Mouse (Mus musculus) retina, postnatal 7 days (tissue): ENCODE measurements around the gene Xrra1.
"Not testable (repeated sequence)": the region's sequence is repeated elsewhere in the genome, so short reads cannot be mapped to it uniquely, and the experiment has no call there.

ENCODE experiments used
- DNase-seq: peaks from one replicate; pipeline ENCODE4 v3.0.0-alpha.2; 2012; ENCODE audit warnings: low read depth, low spot score

Gene Xrra1

DNA sequence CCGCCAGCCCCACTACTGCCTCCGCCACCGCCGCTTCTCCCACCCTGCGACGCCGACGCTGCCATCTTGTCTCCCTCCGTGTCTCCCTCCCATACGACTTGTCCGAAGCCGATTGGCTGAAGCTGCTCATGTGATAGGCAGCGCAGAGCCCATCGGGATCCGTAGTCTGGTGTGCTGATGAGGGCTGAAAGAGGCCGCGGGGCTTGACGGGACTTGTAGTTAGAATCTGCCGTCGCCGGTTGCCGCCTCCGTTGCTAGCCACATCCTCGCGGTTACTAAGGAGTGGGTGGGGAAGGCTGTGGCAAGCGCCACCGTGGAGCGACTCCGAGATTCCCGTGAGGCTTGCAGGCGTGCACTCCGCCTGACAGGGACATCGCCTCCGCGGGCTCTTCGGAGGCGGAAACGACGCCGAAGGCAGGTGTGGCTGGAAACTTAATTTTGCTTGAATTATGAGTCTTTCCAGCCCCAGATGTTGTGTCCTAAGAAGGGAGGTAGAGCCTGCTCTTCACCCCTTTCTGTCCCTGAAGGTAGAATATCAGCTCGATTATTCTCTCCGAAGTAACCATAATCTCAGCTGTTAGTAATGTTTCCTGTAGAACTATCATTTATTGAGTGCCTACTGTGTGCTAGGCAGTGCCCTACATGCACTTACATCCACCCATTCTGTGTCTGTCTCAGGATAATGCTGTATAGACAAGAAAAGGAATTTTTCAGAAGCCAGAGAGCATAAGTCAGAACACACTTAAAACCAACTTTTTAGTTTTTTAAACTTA is at the start of gene Xrra1:
TSS of gene Xrra1 (plus strand) at position 304 of the 773 bp plus-strand sequence.
- DNase-seq: peak; percentile 97

DNA sequence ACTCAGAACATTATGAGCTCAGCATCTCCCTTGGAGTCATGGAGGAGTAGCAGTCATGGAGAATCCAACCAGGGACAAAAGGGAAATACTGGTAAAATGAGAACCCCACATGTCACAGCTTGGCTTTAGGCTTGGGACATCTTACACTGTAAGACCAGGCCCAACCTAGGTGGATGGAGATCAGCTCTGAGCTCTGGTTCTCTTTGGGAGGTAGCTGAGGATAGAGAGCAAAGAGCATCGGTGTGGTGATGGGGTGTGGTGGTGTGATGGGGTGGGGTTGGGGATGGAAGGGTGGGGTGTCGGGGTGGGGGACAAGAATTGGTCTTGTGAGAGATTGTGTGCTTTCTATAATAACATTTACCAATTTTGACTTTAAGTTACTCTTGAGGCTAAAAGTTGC is 48.1 kb upstream of the Xrra1 start:
- DNase-seq: no peak

DNA sequence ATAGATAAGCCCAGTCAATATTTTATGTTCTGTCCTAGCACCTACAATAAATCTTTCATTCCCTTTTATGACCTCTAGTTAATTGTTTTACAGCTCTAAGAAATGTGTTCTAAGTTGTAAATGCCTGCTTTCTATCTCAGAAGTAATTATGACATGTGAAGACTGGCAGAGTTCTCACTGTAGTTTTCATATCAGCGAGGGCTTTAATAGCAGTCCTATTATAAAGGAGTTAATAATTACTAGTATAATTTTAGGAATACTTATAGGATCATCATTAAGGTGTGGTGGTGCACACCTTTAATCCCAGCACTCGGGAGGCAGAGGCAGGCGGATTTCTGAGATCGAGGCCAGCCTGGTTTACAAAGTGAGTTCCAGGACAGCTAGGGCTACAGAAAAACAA is 47.3 kb upstream of the Xrra1 start:
- DNase-seq: no peak

DNA sequence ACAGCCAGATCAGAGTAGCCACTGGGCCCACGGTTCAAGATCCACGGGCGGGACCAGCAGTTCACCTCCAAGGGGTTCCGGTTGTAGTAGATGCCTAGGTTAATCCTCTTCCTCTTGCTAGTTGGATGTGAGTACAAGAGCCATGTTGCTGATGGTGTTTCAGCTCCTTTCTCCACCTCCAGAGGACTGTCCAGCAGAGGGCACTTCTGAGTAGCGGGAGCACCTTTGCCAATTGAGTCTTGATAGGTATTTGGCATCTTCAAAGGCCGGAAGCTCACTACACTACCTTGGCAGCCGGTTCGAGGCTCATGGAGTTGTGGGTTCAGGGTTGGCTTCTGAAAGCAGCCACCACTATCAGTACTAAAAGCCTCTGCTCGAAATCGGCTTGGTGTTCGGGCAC is 45.5 kb upstream of the Xrra1 start:
- no peak for DNase-seq

DNA sequence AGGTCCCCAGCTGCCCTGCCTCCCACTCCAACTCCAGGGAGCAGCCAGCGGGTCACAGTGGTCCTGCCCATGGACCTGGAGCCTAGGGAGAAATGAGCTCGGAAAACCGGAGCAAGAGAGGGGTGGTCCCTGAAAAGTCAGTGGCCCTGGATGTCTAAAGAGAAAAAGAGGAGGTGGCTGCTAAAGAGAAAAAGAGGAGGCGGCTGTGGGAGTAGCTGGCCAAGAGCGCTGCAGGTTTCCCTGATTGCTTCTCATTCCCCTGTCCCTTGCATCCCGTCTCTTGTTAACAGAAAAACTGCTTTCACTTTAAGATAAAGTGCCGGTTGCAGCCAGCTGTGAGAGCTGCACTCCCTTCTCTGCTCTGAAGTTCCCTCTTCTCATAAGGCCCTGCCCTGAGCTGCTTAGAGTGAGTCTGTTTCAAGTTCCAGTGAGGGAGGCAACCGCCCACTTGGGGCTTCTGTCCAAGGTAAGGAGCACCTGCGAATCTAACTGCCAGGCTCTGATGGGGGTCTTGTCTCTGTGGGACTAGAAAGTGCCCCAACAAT is 40.7 kb upstream of the Xrra1 start:
- not testable (repeated sequence) for DNase-seq

DNA sequence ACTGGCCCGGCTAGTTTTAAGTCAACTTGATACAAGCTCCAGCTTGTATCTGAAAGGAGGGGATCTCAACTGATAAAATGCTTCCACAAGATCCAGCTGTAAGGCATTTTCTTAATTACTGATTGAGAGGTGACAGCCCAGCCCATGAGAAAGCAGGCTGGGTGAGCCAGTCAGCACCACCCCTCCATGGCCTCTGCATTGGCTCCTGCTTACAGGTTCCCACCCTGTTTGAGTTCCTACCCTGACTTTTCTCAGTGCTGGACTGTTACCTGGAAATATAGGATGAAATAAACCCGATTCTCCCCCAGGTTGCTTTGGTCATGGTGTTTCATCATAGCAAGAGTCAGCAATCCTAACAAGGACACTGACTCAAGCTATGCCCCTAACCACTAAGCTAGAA is 37.0 kb upstream of the Xrra1 start:
- DNase-seq: no peak

DNA sequence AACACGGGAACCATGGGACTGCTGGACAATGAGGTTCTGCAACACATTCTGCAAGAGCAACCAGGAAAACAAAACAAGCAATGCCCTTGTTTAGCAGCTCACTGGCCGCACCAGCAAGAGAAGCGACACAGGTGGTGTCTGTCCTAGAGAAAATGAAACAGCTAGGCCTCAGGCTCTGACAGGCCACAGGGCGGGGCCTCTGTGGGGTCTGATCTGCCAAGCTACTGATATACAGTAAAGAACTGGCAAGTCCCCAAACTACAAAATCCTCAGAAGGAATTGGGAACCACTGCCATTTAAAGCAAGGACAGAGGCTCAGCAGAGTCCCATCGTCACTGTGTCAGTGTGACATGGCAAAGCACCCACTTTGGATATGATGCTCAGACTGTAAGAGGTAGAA is 36.5 kb upstream of the Xrra1 start:
- DNase-seq: no peak

DNA sequence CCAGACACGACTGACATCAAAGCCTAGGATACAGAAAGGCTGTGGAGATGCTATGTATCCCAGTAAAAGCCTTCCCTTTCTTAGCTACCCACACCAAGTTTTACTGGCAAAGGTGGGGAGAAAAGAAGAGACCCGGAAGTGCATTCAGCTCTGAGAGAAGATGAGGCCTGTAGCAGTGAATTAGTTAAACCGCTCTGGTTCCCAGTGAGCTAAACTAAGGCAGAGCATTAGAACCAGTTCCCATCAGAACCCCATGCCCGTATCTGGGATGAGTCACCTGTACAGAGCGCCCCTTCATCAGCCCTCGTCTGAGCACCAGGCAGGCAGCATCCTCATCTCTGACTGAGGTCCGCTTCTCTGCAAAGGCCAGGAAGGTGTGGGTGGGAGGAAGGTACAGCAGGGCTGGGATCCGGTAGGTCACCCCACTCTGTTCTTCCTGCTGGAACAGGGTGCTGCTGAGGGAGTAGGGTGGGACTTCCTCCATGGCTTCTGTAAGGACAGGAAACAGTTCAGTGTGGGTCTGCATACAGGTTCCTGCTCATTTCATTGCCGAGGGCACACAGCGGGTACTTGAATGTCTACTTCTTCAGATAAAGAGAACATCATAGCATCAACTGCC is 35.8 kb upstream of the Xrra1 start:
- DNase-seq: no peak

DNA sequence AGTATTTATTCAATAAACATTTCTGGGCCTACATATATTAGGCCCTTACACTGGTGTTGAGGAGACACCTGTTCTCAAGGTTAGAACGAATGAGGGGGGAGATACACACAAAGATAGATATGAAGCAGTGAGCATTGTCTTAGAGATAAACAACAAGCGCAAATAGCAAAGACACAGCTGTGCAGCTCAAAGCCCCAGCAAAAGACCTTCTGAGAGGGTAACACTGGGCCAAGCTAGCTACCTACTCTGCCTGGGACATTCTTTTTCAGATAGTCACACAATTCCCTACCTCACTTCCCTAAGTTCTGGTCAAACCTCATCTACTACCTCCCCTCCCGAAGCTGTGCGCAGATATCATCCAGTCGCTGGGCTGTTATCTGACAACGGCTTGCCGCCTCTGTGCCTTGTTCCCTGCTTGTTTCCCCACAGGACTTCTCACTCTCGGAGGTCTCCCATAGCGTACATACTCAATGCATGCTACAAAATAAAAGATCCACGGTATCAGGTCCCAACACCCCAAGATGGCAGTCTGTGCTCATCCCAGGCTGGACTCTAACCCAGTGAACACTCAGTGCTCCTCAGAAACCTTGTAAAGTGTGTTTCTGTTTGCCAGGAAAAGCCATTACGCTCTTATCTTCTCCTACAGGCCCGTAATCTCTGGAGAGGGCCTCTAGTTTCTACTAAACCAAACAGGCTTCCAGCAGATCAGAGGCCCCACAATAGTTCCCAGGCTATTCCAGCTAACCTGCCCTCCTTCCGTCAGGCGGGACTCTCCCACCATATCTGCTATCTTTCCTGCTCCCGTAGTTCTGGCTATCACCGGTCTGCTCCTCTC is 34.0 kb upstream of the Xrra1 start:
- no peak for DNase-seq

DNA sequence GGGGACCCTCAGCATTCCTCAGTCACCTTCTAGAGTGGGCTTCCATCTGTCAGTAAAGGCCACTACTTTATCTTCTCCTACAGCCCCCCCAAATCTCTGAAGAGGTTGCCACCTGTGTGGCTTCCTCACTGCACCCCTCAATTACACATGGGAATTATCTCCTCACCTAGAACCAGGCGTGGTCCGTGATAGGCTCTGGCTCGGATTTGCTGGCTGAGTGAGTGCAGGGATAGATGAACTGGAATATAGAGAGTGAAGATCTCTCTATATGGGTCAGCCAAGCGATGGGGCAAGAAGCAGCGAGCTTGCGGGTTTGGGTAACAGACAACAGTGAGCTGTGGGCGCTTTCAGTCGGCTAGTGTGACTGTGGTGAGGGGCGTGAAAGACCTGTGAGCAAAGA is 33.4 kb upstream of the Xrra1 start:
- DNase-seq: no peak

DNA sequence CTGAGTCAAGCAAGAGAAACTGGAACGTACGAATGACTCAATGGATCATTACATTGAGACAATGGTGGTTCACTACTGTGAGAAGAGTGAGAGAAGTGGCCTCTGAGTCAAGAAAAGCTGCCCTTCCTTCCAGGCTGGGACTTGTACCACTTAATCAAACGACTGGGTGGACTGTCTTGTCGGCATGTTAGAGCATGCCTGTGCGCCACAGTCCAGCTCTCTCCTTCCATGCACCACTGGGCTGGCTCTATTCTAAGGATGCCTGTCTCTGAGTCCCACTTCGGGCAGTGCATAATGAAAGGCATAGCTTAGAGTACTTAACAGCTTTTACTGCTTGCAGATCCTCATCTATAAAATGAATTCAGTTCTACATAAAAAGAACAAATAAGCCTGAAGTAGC is 32.8 kb upstream of the Xrra1 start:
- DNase-seq: no peak

DNA sequence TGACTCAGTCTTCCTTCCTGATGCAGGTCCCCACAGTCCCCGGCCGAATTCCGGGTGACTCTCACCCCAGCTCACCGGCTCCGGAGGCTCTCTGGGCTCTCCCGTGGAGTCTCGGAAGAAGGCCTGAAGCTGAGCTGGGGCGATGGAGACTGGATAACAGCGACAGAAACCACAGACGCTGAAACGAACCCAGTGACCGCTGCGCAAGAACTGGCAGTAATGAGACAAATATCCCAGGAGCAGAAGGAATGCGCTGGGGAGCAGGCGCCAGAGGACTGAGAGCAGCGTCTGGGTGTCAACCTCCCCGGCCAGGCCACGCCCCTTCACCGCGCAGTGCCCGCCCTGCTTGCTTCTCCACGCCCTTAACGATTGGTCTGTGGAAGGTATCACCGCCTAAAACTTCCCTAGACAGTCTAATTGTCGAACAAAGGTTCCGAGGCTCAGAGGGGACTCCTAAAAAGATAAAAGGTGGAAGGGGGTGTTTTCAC is 30.8 kb upstream of the Xrra1 start, which contains the start of gene Neu3:
TSS of gene Neu3 (minus strand) at position 335 of the 488 bp plus-strand sequence.
- DNase-seq: peak; percentile 64

DNA sequence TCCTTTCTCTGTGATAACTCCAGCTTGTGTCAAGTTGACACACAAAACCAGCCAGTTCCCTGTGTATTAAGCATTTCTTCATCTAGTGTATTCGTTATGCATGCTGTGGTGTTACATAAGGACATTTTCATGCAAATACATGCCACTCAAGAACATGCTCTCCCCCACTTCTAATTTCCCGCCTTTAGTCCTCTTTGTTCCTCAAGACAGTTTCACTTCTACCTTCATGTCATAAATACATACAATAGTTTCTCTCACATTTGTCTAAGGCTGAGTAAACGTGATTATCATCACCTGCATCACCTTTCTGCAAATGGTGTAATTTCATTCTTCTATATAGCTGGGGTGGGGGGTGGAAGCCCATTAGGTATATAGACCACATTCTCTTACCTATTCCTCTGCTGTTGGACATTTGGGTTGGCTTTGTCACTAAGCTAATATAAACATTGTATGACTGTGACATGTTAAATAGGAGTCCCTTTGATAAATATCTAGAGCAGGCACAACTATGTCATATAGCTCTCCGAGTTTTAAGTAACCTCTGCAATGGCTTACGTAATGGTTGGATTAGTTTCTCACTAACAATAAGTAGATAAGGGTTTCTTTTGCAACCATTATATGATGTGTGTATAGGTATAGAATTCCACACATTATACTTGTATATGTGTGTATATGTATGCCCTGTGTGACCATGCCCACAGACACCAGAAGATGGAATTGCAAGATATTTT is 25.6 kb upstream of the Xrra1 start:
- DNase-seq: no peak

DNA sequence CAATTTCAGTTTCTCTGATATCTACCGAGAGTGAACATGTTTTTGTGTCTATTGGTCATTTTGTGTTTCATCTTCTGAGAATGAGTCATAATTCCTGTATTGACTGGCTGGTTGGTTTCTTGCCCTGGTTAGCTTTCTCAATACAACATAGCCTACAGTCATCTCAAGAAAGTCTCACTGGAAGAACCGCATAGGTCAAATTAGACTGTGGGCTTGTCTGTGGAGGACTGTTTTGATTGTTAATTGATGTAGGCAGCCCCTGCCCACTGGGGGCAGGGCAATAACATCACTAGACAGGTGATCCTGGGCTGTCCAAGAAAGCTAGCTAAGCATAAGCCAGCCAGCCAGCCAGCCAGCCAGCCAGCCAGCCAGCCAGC is 25.1 kb upstream of the Xrra1 start:
- DNase-seq: no peak

DNA sequence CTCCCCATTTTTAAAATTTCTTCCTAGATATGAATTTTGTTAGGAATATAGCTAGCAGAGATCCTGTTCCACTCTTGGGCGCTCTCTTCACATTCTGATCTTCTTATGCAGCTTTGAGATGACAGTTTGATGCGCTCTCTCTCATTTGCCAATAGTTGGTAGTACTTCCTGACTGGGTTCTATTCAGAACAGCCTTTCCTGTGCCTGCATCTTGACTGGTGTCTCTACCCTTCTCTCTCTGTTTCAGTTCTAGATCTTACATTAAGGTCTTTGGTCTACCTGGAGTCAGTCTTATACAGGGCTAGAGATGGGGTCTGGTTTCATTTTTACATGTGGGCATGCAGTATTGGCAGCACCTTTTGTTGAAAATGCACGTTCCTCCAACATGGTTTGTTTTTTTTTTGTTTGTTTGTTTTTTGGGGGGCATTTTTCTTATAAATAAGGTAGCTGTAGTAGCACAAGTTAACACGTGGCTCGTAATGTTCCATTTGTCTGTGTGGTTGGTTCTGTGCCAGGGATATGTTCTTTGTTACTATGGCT is 24.5 kb upstream of the Xrra1 start:
- no peak for DNase-seq

DNA sequence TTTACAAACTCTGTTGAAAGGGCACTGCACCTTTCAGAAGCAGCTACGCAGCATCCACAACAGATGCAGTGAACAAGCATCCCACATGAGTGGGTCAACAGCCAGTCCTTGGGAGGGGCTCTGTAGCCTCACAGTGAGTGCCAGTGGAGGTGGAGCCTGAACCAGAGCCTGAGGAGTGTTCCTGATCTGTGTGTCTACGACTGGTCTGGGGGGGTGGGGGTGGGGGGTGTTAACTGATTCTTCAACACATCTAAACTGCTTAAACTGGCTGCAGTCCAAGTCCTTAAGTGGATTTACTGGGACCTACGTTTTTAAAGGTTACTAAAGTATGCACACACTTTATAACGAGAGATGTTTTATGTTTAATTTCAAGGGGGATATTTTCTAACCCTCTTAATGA is 22.1 kb upstream of the Xrra1 start:
- no peak for DNase-seq

DNA sequence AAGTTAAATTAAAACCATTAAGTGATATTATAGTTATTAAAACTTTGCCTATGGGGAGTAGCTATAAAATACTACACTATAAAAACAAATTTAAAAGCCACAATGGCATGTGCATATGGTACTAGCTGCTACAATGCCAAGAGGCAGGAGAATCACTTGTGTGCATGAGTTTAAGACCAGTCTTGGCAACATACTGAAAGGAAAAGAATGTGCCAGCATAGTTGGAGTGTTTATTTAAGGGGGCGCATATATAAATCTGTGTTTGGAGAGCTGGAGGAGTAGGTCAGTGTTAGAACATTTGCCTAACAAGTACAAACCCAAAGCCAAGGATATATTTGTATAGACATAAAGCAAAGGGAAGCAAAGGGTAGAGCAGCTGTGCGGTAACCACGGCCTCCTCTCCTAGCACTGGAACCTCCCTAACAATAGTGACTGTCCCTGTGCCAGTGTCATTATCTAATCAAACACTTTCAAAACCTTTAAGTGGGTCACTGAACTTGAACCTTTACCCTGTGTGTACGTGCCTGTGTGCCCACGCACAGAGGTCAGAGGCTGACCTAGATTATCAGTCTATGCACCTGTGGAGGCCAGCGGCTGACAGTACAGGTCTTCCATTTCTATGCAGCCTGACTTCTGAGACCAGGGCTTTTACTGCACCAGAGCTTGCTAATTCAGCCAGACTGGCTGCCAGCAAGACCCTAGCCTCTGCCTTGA is 21.4 kb upstream of the Xrra1 start:
- DNase-seq: no peak

DNA sequence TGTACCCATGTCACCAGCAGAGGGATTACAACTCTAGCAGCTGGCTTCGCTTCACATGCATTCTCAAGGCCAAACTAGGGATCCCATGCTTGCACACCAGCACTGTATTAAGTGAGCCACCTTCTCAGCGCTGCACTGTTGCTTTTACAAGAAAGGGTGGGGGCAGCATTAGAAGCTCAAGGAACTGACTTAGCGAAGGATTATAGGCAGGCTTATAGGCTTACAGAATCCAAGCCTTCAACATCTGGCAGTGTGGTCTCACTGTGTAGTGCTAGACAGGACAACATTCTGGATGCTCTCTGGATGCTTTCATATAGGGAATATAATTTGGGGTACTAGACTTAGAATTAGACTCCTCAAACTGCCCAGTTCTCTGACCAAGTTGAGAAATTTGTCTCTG is 20.7 kb upstream of the Xrra1 start:
- DNase-seq: peak; percentile 70

DNA sequence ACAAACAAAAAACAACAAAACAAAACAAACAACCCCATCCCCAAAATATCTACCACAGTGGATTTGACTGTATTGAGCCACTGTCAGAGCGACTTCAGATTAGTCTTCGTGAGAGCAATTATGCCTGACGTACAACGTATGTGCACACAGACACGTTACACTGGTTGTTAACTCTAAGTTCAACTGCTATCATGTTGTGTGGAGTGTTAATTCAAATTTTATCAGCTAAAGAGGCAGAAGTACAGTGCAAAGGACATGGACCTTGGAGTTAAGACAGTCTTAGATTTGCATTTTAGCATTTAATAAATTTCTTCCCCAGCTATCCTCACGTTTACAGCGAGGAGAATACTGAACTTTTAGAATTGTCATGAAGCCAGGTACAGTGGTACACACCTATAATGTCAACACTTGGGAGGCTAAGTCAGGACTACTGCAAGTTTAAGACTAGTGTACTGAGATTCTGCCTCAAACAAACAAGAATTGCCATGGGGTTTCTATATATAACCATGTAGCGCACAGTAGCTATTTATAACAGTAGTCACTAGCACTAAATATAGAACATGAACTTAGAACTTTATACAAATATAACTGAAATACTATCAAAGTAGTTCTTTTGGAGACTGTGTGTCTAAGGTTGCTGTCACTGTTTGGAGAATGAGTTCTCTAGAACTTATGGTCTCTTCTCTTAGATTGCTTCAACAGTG is 13.2 kb upstream of the Xrra1 start:
- no peak for DNase-seq

DNA sequence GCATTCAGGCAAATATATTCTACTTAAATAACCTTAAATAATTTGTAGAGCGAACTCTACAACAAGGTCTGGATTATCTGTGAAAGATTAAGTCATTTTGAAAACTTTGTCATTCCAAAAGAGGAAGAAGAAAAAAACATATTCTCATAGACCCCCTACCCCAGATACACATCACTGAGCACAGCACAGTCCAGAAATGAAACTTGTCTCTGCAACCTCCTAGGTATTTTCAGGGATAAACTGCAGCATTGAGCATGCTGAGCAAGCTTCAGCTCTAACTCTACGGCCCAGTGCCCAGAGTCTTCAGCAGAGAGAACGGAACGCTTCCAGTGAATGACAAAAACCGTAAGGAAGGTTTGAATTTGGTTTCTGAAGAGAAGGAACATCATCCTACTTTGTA is 8.4 kb upstream of the Xrra1 start:
- no peak for DNase-seq
